Mouse (Mus musculus) limb, embryonic 14.5 days (tissue): Measurements from ENCODE around the gene Enoph1. TPM values are rescaled to one million over a fixed set of nuclear protein-coding genes. Genes with fewer than 3 reads are reported as not detected.

ENCODE experiments used
- ATAC-seq: fragments of 200-750 bp; cut with Nextera tagmentation; 2 replicates; pipeline ENCODE4 v1.8.0; 2017; ENCODE audit warnings: low read depth, moderate number of reproducible peaks, moderate TSS enrichment; ENCODE audit not compliant: low FRiP score
- DNase-seq: peaks from one replicate; pipeline ENCODE4 v3.0.0-alpha.2; 2015; ENCODE audit warnings: low spot score
- H3K27ac ChIP-seq: fragments of 300-500 bp; sonication (generic); replicated peaks from 2 replicates; pipeline ENCODE4 v1.5.1; 2014; ENCODE audit warnings: low read depth, mild to moderate bottlenecking, low read length, moderate library complexity, mixed read lengths
- H3K27me3 ChIP-seq: fragments of 300-500 bp; sonication (generic); 2 replicates; pipeline ENCODE4 v1.6.1; 2014; ENCODE audit warnings: low read length, mixed read lengths; ENCODE audit not compliant: control insufficient read depth, insufficient read depth
- H3K36me3 ChIP-seq: fragments of 300-500 bp; sonication (generic); 2 replicates; pipeline ENCODE4 v1.6.1; 2014; ENCODE audit warnings: mild to moderate bottlenecking, low read length, moderate library complexity, mixed read lengths; ENCODE audit not compliant: control insufficient read depth, insufficient read depth
- H3K4me1 ChIP-seq: fragments of 300-500 bp; sonication (generic); 2 replicates; pipeline ENCODE4 v1.6.1; 2014; ENCODE audit warnings: antibody characterized with exemption, low read length, mixed read lengths; ENCODE audit not compliant: control insufficient read depth, insufficient read depth
- H3K4me2 ChIP-seq: fragments of 300-500 bp; sonication (generic); replicated peaks from 2 replicates; pipeline ENCODE4 v1.6.1; 2014; ENCODE audit warnings: low read depth, mild to moderate bottlenecking, low read length, moderate library complexity; ENCODE audit not compliant: severe bottlenecking
- H3K4me3 ChIP-seq: fragments of 300-500 bp; sonication (generic); replicated peaks from 2 replicates; pipeline ENCODE4 v1.5.1; 2014; ENCODE audit warnings: low read length
- H3K9ac ChIP-seq: fragments of 300-500 bp; sonication (generic); 2 replicates; pipeline ENCODE4 v1.6.1; 2014; ENCODE audit warnings: mild to moderate bottlenecking, low read depth, low read length, moderate library complexity; ENCODE audit not compliant: severe bottlenecking
- H3K9me3 ChIP-seq: fragments of 300-500 bp; sonication (generic); 2 replicates; pipeline ENCODE4 v1.6.1; 2016; ENCODE audit warnings: low read length; ENCODE audit not compliant: control insufficient read depth
- POLR2A ChIP-seq: fragments of 200-500 bp; IDR thresholded peaks from 2 replicates; pipeline ENCODE4 v1.8.0; 2012; ENCODE audit warnings: inconsistent platforms, mild to moderate bottlenecking, moderate library complexity, borderline replicate concordance; ENCODE audit not compliant: insufficient read depth, insufficient read length; ENCODE audit errors: extremely low read depth
- WGBS: fragments of 180-500 bp; shearing (Covaris S2); extraction: QIAGEN DNeasy Blood & Tissue Kit; methylation state at CpG from one replicate; pipeline ENCODE4 v1.1.7; 2014; 5-methylcytosine and 5-hydroxymethylcytosine counted together
- polyA plus RNA-seq, 2 experiments: library from polyadenylated mRNA; depleted of rRNA in 1 of 2; stranded (reverse) in 1 of 2; unstranded in 1 of 2; fragments of >200 nt; fragmentation: Nextera tagmentation in 1 of 2; extraction: Ambion mirVana in 1 of 2; gene quantifications; 2 replicates each; pipeline versions ENCODE4 v1.2.1 to v1.2.3; 2012 to 2014

Enoph1 gene
- polyA plus RNA-seq, 2 experiments, result 42.8 to 50.5 TPM

GRCm38 (mm10) chr5:100003895-100004294 lies 35.9 kb upstream of the Enoph1 start:
- DNase-seq (no peak), ATAC-seq (no peak)
- no peak for TF ChIP-seq POLR2A
- H3K27me3 ChIP-seq, result no peaks in the 10 kb centered on the region
- H3K36me3 ChIP-seq, result no peaks in the 10 kb centered on the region
- no peaks in the 10 kb centered on the region for H3K9me3 ChIP-seq
- H3K4me2 ChIP-seq, result no peak overlapping the region
- no peak overlapping the region for H3K4me3 ChIP-seq
- H3K4me1 ChIP-seq, result no peaks in the 10 kb centered on the region
- H3K9ac ChIP-seq, result no peak overlapping the region
- no peak overlapping the region for H3K27ac ChIP-seq
- 84% methylated on average over 4 of the region's 4 CpGs for WGBS

- 77% methylated on average over 3 of the region's 3 CpGs for WGBS
- TF ChIP-seq POLR2A, result no peak
- no peaks in the 10 kb centered on the region for H3K27me3 ChIP-seq
- H3K9ac ChIP-seq, result no peak overlapping the region
- no peak overlapping the region for H3K4me3 ChIP-seq
- no peaks in the 10 kb centered on the region for H3K9me3 ChIP-seq
- no peak for DNase-seq
- no peak for ATAC-seq
- H3K4me1 ChIP-seq, result no peaks in the 10 kb centered on the region
- no peak overlapping the region for H3K27ac ChIP-seq
- no peaks in the 10 kb centered on the region for H3K36me3 ChIP-seq
- H3K4me2 ChIP-seq, result no peak overlapping the region
Measured at GRCm38 (mm10) chr5:100005431-100005830, 34.4 kb upstream of the Enoph1 start.

GRCm38 (mm10) chr5:100005896-100006295 lies 33.9 kb upstream of the Enoph1 start:
- no peaks in the 10 kb centered on the region for H3K36me3 ChIP-seq
- no peak overlapping the region for H3K4me2 ChIP-seq
- 86% methylated on average over 6 of the region's 6 CpGs for WGBS
- no peak overlapping the region for H3K9ac ChIP-seq
- no peaks in the 10 kb centered on the region for H3K9me3 ChIP-seq
- no peaks in the 10 kb centered on the region for H3K27me3 ChIP-seq
- no peak overlapping the region for H3K27ac ChIP-seq
- DNase-seq (no peak), ATAC-seq (no peak)
- TF ChIP-seq POLR2A, result no peak
- H3K4me1 ChIP-seq, result no peaks in the 10 kb centered on the region
- no peak overlapping the region for H3K4me3 ChIP-seq

- ATAC-seq, result no peak
- no peaks in the 10 kb centered on the region for H3K36me3 ChIP-seq
- 86% methylated on average over 4 of the region's 4 CpGs for WGBS
Measured at GRCm38 (mm10) chr5:100006324-100007039, 33.3 kb upstream of the Enoph1 start.

GRCm38 (mm10) chr5:100007040-100007375 lies 32.8 kb upstream of the Enoph1 start:
- Histone ChIP-seq H3K4me2 (no peak overlapping the region), H3K36me3 (no peaks in the 10 kb centered on the region), H3K9me3 (no peaks in the 10 kb centered on the region), H3K4me3 (no peak overlapping the region), H3K27me3 (no peaks in the 10 kb centered on the region), H3K4me1 (no peaks in the 10 kb centered on the region), H3K27ac (no peak overlapping the region), H3K9ac (no peak overlapping the region)
- no peak for TF ChIP-seq POLR2A
- DNase-seq (no peak), ATAC-seq (no peak)
- 79% methylated on average over 4 of the region's 4 CpGs for WGBS

More at GRCm38 (mm10) chr5:100006324-100007039, 33.3 kb upstream of the Enoph1 start:
- Histone ChIP-seq H3K27me3 (no peaks in the 10 kb centered on the region), H3K4me3 (no peak overlapping the region), H3K9me3 (no peaks in the 10 kb centered on the region), H3K4me2 (no peak overlapping the region), H3K9ac (no peak overlapping the region), H3K4me1 (no peaks in the 10 kb centered on the region), H3K27ac (no peak overlapping the region)
- no peak for TF ChIP-seq POLR2A
- DNase-seq, result no peak
